Mouse (Mus musculus): ENCODE data around the gene Hint2. TPM values are rescaled to one million over a fixed set of nuclear protein-coding genes. Genes with fewer than 3 reads are reported as not detected.

Gene Hint2
- polyA plus RNA-seq, 1 experiment from 2014 or later, result 77.5 TPM

Small RNA genes lying within 50 kb of the gene (microRNA-seq; reads per million reads assigned to microRNA genes)
- gene Gm25262, result not detected

Other genes starting within 250 kb of the Hint2 start
- gene Fam166b, start 227.3 kb downstream of the Hint2 start, polyA plus RNA-seq (2015; fragmentation: Nextera tagmentation; extraction: Ambion mirVana), result 1.7 and 2.6 TPM in 2 replicates
- gene Tesk1, start 214.5 kb downstream of the Hint2 start, polyA plus RNA-seq (2015; fragmentation: Nextera tagmentation; extraction: Ambion mirVana), result 9.7 and 14.1 TPM in 2 replicates
- gene Cd72, start 201.8 kb downstream of the Hint2 start, polyA plus RNA-seq (2015; fragmentation: Nextera tagmentation; extraction: Ambion mirVana), result 4.3 and 6.7 TPM in 2 replicates
- 1.9 TPM in 1 of 2 replicates, not detected in the other for gene Sit1, start 172.7 kb downstream of the Hint2 start, polyA plus RNA-seq (2015; fragmentation: Nextera tagmentation; extraction: Ambion mirVana)
- 88.9 and 89.8 TPM in 2 replicates for gene Ccdc107, start 163.6 kb downstream of the Hint2 start, polyA plus RNA-seq (2015; fragmentation: Nextera tagmentation; extraction: Ambion mirVana)
- 5.9 and 15.4 TPM in 2 replicates for gene Arhgef39, start 156.8 kb downstream of the Hint2 start, polyA plus RNA-seq (2015; fragmentation: Nextera tagmentation; extraction: Ambion mirVana)
- gene Car9, start 149.5 kb downstream of the Hint2 start, polyA plus RNA-seq (2015; fragmentation: Nextera tagmentation; extraction: Ambion mirVana), result 0.17 and 1.3 TPM in 2 replicates
- 51.4 and 85.4 TPM in 2 replicates for gene Tpm2, start 132.7 kb downstream of the Hint2 start, polyA plus RNA-seq (2015; fragmentation: Nextera tagmentation; extraction: Ambion mirVana)
- gene Creb3, start 94.1 kb downstream of the Hint2 start, polyA plus RNA-seq (2015; fragmentation: Nextera tagmentation; extraction: Ambion mirVana), result 80.8 and 82.0 TPM in 2 replicates
- gene Tln1, start 93.8 kb downstream of the Hint2 start, polyA plus RNA-seq (2015; fragmentation: Nextera tagmentation; extraction: Ambion mirVana), result 63.5 and 70.8 TPM in 2 replicates
- gene Rgp1, start 77.8 kb downstream of the Hint2 start, polyA plus RNA-seq (2015; fragmentation: Nextera tagmentation; extraction: Ambion mirVana), result 22.0 and 23.9 TPM in 2 replicates
- gene Gba2, start 77.6 kb downstream of the Hint2 start, polyA plus RNA-seq (2015; fragmentation: Nextera tagmentation; extraction: Ambion mirVana), result 48.1 and 54.5 TPM in 2 replicates
- 1.2 and 1.5 TPM in 2 replicates for gene Msmp, start 72.0 kb downstream of the Hint2 start, polyA plus RNA-seq (2015; fragmentation: Nextera tagmentation; extraction: Ambion mirVana)
- gene Npr2, start 24.5 kb downstream of the Hint2 start, polyA plus RNA-seq (2015; fragmentation: Nextera tagmentation; extraction: Ambion mirVana), result 12.9 and 16.1 TPM in 2 replicates
- gene Spag8, start 2.9 kb downstream of the Hint2 start, polyA plus RNA-seq (2015; fragmentation: Nextera tagmentation; extraction: Ambion mirVana), result 4.1 and 4.3 TPM in 2 replicates
- gene Tmem8b, start 12.5 kb upstream of the Hint2 start, polyA plus RNA-seq (2015; fragmentation: Nextera tagmentation; extraction: Ambion mirVana), result 9.1 and 12.4 TPM in 2 replicates
- gene Fam221b, start 12.7 kb upstream of the Hint2 start, polyA plus RNA-seq (2015; fragmentation: Nextera tagmentation; extraction: Ambion mirVana), result 1.5 and 1.6 TPM in 2 replicates
- gene Olfr70, start 44.3 kb upstream of the Hint2 start, polyA plus RNA-seq (2015; fragmentation: Nextera tagmentation; extraction: Ambion mirVana), result 0.08 TPM in 1 of 2 replicates, not detected in the other
- not detected in 2 replicates for gene Olfr71, start 53.8 kb upstream of the Hint2 start, polyA plus RNA-seq (2015; fragmentation: Nextera tagmentation; extraction: Ambion mirVana)
- gene Hrct1, start 70.7 kb upstream of the Hint2 start, polyA plus RNA-seq (2015; fragmentation: Nextera tagmentation; extraction: Ambion mirVana), result 0.24 and 0.45 TPM in 2 replicates
- gene Spaar, start 73.6 kb upstream of the Hint2 start, polyA plus RNA-seq (2015; fragmentation: Nextera tagmentation; extraction: Ambion mirVana), result 0.05 and 0.06 TPM in 2 replicates
- gene Olfr159, start 114.5 kb upstream of the Hint2 start, polyA plus RNA-seq (2015; fragmentation: Nextera tagmentation; extraction: Ambion mirVana), result not detected in 2 replicates
- gene Olfr156, start 167.4 kb upstream of the Hint2 start, polyA plus RNA-seq (2015; fragmentation: Nextera tagmentation; extraction: Ambion mirVana), result not detected in 2 replicates
- not detected in 2 replicates for gene Olfr157, start 183.7 kb upstream of the Hint2 start, polyA plus RNA-seq (2015; fragmentation: Nextera tagmentation; extraction: Ambion mirVana)
- not detected in 2 replicates for gene Olfr155, start 195.1 kb upstream of the Hint2 start, polyA plus RNA-seq (2015; fragmentation: Nextera tagmentation; extraction: Ambion mirVana)
- 6.2 and 8.3 TPM in 2 replicates for gene Reck, start 219.1 kb upstream of the Hint2 start, polyA plus RNA-seq (2015; fragmentation: Nextera tagmentation; extraction: Ambion mirVana)

All from neural tube, embryonic 15.5 days (tissue).